Mouse (Mus musculus) intestine, postnatal 0 days (tissue): ENCODE measurements around the gene Cbr2. TPM values are rescaled to one million over a fixed set of nuclear protein-coding genes. Genes with fewer than 3 reads are reported as not detected.
"Not testable (repeated sequence)": the region's sequence is repeated elsewhere in the genome, so short reads cannot be mapped to it uniquely, and the experiment has no call there.

ENCODE experiments used
- ATAC-seq: fragments of 200-750 bp; cut with Nextera tagmentation; 2 replicates; pipeline ENCODE4 v1.8.0; 2017; ENCODE audit warnings: mild to moderate bottlenecking, moderate TSS enrichment, moderate library complexity
- H3K27ac ChIP-seq: fragments of 300-500 bp; sonication (generic); 2 replicates; pipeline ENCODE4 v1.5.1; 2014; ENCODE audit warnings: mild to moderate bottlenecking, low read depth, low read length, moderate library complexity
- H3K27me3 ChIP-seq: fragments of 300-500 bp; sonication (generic); replicated peaks from 2 replicates; pipeline ENCODE4 v1.6.1; 2014; ENCODE audit warnings: low read length, mixed read lengths; ENCODE audit not compliant: control insufficient read depth, insufficient read depth
- H3K36me3 ChIP-seq: fragments of 300-500 bp; sonication (generic); 2 replicates; pipeline ENCODE4 v1.6.1; 2014; ENCODE audit warnings: mild to moderate bottlenecking, moderate library complexity; ENCODE audit not compliant: control insufficient read depth, insufficient read depth
- H3K4me1 ChIP-seq: fragments of 300-500 bp; sonication (generic); replicated peaks from 2 replicates; pipeline ENCODE4 v1.6.1; 2014; ENCODE audit warnings: antibody characterized with exemption, low read length, mixed read lengths; ENCODE audit not compliant: control insufficient read depth, insufficient read depth
- H3K4me2 ChIP-seq: fragments of 300-500 bp; sonication (generic); replicated peaks from 2 replicates; pipeline ENCODE4 v1.6.1; 2014; ENCODE audit warnings: low read depth, mild to moderate bottlenecking, moderate library complexity
- H3K4me3 ChIP-seq: fragments of 300-500 bp; sonication (generic); 2 replicates; pipeline ENCODE4 v1.5.1; 2014; ENCODE audit warnings: low read depth, low read length
- H3K9ac ChIP-seq: fragments of 300-500 bp; sonication (generic); 2 replicates; pipeline ENCODE4 v1.6.1; 2014; ENCODE audit warnings: mild to moderate bottlenecking, low read depth, low read length
- H3K9me3 ChIP-seq: fragments of 300-500 bp; sonication (generic); 2 replicates; pipeline ENCODE4 v1.6.1; 2016; ENCODE audit warnings: mixed run types; ENCODE audit not compliant: control insufficient read depth
- CTCF ChIP-seq: sonication (generic); IDR thresholded peaks from 2 replicates; pipeline ENCODE4 v1.5.1; 2016; ENCODE audit warnings: low read depth, mild to moderate bottlenecking, control low read depth, antibody characterized with exemption, moderate library complexity
- WGBS: fragments of 180-500 bp; shearing (Covaris S2); extraction: QIAGEN DNeasy Blood & Tissue Kit; methylation state at CpG from one replicate; pipeline ENCODE4 v1.1.7; 2014; 5-methylcytosine and 5-hydroxymethylcytosine counted together
- polyA plus RNA-seq: library from polyadenylated mRNA; unstranded; fragments of >200 nt; fragmentation: Nextera tagmentation; extraction: Ambion mirVana; gene quantifications from 2 replicates; pipeline ENCODE4 v1.2.1, GENCODE M21; 2015

The Cbr2 gene
- polyA plus RNA-seq, 1 experiment from 2014 or later = 1.6 TPM

GRCm38 (mm10) chr11:120733521-120733920, 1.6 kb upstream of the Cbr2 start:
- no peak for TF ChIP-seq CTCF
- ATAC-seq = no peak
- Histone ChIP-seq H3K36me3 (no peaks in the 10 kb centered on the region), H3K9me3 (no peaks in the 10 kb centered on the region), H3K4me3 (no peak overlapping the region), H3K4me2 (no peak overlapping the region), H3K4me1 (no peaks in the 10 kb centered on the region), H3K9ac (no peak overlapping the region), H3K27ac (no peak overlapping the region), H3K27me3 (no peaks in the 10 kb centered on the region)
- 40% methylated on average over 6 of the region's 6 CpGs for WGBS

DNA sequence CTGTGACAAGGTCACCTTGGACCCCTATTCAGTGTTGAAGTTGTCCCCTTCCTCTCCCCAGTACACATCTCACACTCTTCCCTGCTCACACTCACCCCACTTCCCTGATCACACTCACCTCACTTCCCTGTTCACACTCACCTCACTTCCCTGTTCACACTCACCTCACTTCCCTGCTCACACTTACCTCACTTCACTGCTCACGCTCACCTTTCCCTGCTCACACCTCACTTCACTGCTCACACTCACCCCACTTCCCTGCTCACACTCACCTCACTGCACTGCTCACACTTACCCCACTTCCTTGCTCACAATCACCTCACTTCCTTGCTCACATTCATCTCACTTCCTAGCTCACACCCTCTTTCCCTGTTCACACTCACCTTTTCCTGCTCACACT, 519 bp downstream of the Cbr2 start:
- 88% methylated on average over 1 of the region's 1 CpGs for WGBS
- no peak overlapping the region for H3K9ac ChIP-seq
- H3K9me3 ChIP-seq = no peaks in the 10 kb centered on the region
- H3K27ac ChIP-seq = no peak overlapping the region
- H3K36me3 ChIP-seq = no peaks in the 10 kb centered on the region
- no peaks in the 10 kb centered on the region for H3K27me3 ChIP-seq
- no peak for ATAC-seq
- 0 out of 2 replicates have a peak, but pooled peaks cover 1% of the 10 kb centered on the region for H3K4me1 ChIP-seq
- no peak overlapping the region for H3K4me2 ChIP-seq
- no peak overlapping the region for H3K4me3 ChIP-seq
- no peak for TF ChIP-seq CTCF

- Histone ChIP-seq H3K9me3 (no peaks in the 10 kb centered on the region), H3K4me2 (no peak overlapping the region), H3K9ac (no peak overlapping the region), H3K4me1 (0 out of 2 replicates have a peak, but pooled peaks cover 4% of the 10 kb centered on the region), H3K27ac (no peak overlapping the region), H3K36me3 (peaks cover 3% of the 10 kb centered on the region; the same call in 1 of the 2 replicates), H3K27me3 (no peaks in the 10 kb centered on the region), H3K4me3 (no peak overlapping the region)
- TF ChIP-seq CTCF = no peak
- no peak for ATAC-seq
- WGBS = 87% methylated on average over 10 of the region's 10 CpGs
Measured at GRCm38 (mm10) chr11:120730331-120730870, 1.5 kb downstream of the Cbr2 start.

- H3K4me1 ChIP-seq, H3K27ac ChIP-seq, ATAC-seq, H3K36me3 ChIP-seq, H3K9me3 ChIP-seq, H3K4me3 ChIP-seq, H3K9ac ChIP-seq, H3K27me3 ChIP-seq: not testable (repeated sequence)
- H3K4me2 ChIP-seq = peak overlapping the region; percentile 35
- WGBS = under 1% methylated on average over 17 of the region's 21 CpGs
Measured at GRCm38 (mm10) chr11:120729432-120730050, 2.4 kb downstream of the Cbr2 start.

DNA sequence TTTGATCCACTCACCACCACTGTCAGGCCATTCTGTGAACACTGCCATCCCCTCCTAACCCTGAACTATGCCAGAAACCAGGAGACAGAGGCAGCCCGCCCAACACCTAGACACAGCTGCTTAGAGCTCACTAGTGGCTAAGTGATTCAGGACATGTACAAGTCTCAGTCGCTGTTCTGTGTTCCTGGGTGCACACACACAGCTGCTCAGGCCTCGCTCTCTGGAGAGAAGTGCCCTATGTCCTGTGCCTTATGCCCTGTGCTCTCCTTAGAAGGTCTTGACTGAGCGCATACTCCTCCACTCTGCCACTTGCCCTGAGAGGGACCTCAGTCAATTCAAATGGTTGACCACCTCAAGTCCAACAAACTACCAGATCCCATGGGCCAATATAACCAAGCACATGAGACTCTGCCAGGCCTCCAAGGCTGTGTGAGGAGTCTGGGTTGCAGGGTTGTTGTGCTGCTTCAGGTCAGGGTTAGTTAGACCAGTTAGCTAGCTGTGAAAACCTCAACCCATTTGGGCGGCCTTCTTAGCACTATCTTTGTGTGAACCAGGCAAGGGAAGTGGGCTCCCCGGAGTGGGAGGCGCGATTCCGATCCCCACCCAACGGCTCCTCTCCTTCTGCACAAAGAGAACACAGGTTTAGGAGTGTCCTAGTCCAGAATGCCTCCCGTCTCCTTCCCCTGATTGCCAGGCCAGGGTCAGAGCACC, 3.2 kb downstream of the Cbr2 start:
- Histone ChIP-seq H3K27me3 (no peaks in the 10 kb centered on the region), H3K4me3 (no peak overlapping the region), H3K9me3 (no peaks in the 10 kb centered on the region), H3K9ac (no peak overlapping the region), H3K4me1 (0 out of 2 replicates have a peak, but pooled peaks cover 4% of the 10 kb centered on the region), H3K36me3 (peaks cover 8% of the 10 kb centered on the region; the same call in 1 of the 2 replicates), H3K27ac (no peak overlapping the region), H3K4me2 (no peak overlapping the region; the same call in 1 of the 2 replicates)
- ATAC-seq = no peak
- 81% methylated on average over 11 of the region's 11 CpGs for WGBS
- no peak for TF ChIP-seq CTCF

- no peak overlapping the region for H3K27ac ChIP-seq
- 0 out of 2 replicates have a peak, but pooled peaks cover 4% of the 10 kb centered on the region for H3K4me1 ChIP-seq
- no peak for TF ChIP-seq CTCF
- H3K4me2 ChIP-seq = peak overlapping the region; percentile 92
- no peaks in the 10 kb centered on the region for H3K9me3 ChIP-seq
- H3K9ac ChIP-seq = no peak overlapping the region
- no peaks in the 10 kb centered on the region for H3K27me3 ChIP-seq
- 57% methylated on average over 12 of the region's 12 CpGs for WGBS
- H3K36me3 ChIP-seq = peaks cover 8% of the 10 kb centered on the region; the same call in 1 of the 2 replicates
- ATAC-seq = no peak
- H3K4me3 ChIP-seq = no peak overlapping the region
Measured at GRCm38 (mm10) chr11:120727564-120727963, 4.3 kb downstream of the Cbr2 start.
